Mouse (Mus musculus) v-Abl transformed pro-B cells (cell line): ENCODE measurements around the gene Trnau1ap.
"Not testable (repeated sequence)": the region's sequence is repeated elsewhere in the genome, so short reads cannot be mapped to it uniquely, and the experiment has no call there.

Experiments used
- in situ Hi-C, 2 experiments: fragments of 400-800 bp; cut with MboI; formaldehyde crosslinking; loops; one replicate each; pipeline ENCODE4 v1.15.1; 2025; ENCODE audit not compliant: unreplicated experiment in 2 of 2

Gene Trnau1ap

GRCm38 (mm10) chr4:132302939-132303479 is 26.3 kb downstream of the Trnau1ap start, which contains the start of gene Rab42:
TSS of gene Rab42 (minus strand) at chr4:132303385.
- in situ Hi-C loops = no loop called here

- in situ Hi-C loops = no loop called here
Observed at GRCm38 (mm10) chr4:132301965-132302938, 27.1 kb downstream of the Trnau1ap start.

- in situ Hi-C loops = no loop called here
Observed at GRCm38 (mm10) chr4:132301486-132301885, 27.9 kb downstream of the Trnau1ap start.

- in situ Hi-C loops = no loop called here
Observed at GRCm38 (mm10) chr4:132299849-132300248, 29.5 kb downstream of the Trnau1ap start.

GRCm38 (mm10) chr4:132295696-132296390 is 33.5 kb downstream of the Trnau1ap start:
- in situ Hi-C loops = no loop called here

- in situ Hi-C loops = no loop called here
Observed at GRCm38 (mm10) chr4:132293682-132294240, 35.6 kb downstream of the Trnau1ap start.

GRCm38 (mm10) chr4:132292988-132293387 is 36.4 kb downstream of the Trnau1ap start:
- in situ Hi-C loops = no loop called here

GRCm38 (mm10) chr4:132291624-132292335 is 37.6 kb downstream of the Trnau1ap start:
- in situ Hi-C loops = no loop called here

GRCm38 (mm10) chr4:132291056-132291455 is 38.3 kb downstream of the Trnau1ap start:
- in situ Hi-C loops = no loop called here

- in situ Hi-C loops = not testable (repeated sequence)
Observed at GRCm38 (mm10) chr4:132288840-132289239, 40.5 kb downstream of the Trnau1ap start.

- in situ Hi-C loops = loop anchor here in 1 of 2 experiments (5.0 to 10.0 kb wide), 2 partner anchors 139 to 236 kb away; partner anchors contain the start of gene Sesn2
Observed at GRCm38 (mm10) chr4:132275949-132276348, 53.4 kb downstream of the Trnau1ap start.

- in situ Hi-C loops = loop anchor here (5.0 to 10.0 kb wide), 2 partner anchors 73 to 140 kb away; no protein-coding TSS in a partner anchor
Observed at GRCm38 (mm10) chr4:132274156-132274862, 55.0 kb downstream of the Trnau1ap start, which contains the start of gene Taf12. TSS of gene Taf12 (plus strand) at chr4:132274375.

GRCm38 (mm10) chr4:132273166-132273565 is 56.2 kb downstream of the Trnau1ap start:
- in situ Hi-C loops = loop anchor here (5.0 to 10.0 kb wide), 2 partner anchors 74 to 142 kb away; no protein-coding TSS in a partner anchor

- in situ Hi-C loops = loop anchor here (5.0 to 10.0 kb wide), 4 partner anchors 65 to 145 kb away; no protein-coding TSS in a partner anchor
Observed at GRCm38 (mm10) chr4:132269740-132270560, 59.4 kb downstream of the Trnau1ap start.

GRCm38 (mm10) chr4:132268871-132269739 is 60.2 kb downstream of the Trnau1ap start:
- in situ Hi-C loops = loop anchor here (5.0 to 10.0 kb wide), 3 partner anchors 64 to 78 kb away; no protein-coding TSS in a partner anchor

GRCm38 (mm10) chr4:132266835-132267349 is 62.4 kb downstream of the Trnau1ap start:
- in situ Hi-C loops = loop anchor here (5.0 to 10.0 kb wide), 3 partner anchors 62 to 80 kb away; no protein-coding TSS in a partner anchor

GRCm38 (mm10) chr4:132263313-132263712 is 66.0 kb downstream of the Trnau1ap start:
- in situ Hi-C loops = loop anchor here in 1 of 2 experiments (10.0 kb wide), 1 partner anchor 59 kb away; no protein-coding TSS in a partner anchor
